Mouse (Mus musculus): ENCODE results near the gene Pard3b. TPM values are rescaled to one million over a fixed set of nuclear protein-coding genes. Genes with fewer than 3 reads are reported as not detected.

The Pard3b gene
- total and polyA plus RNA-seq, 3 experiments, result 0.30 to 0.75 (median 0.63) TPM

- in situ Hi-C loops (cut with MboI; ENCODE audit: low pct_ligation_motif_present, low pct_unique_long_range_greater_than_20kb, low sequenced_read_pairs) (no loop called here), dilution Hi-C loops (cut with MboI; ENCODE audit: extremely low pct_ligation_motif_present, extremely low pct_unique_long_range_greater_than_20kb, low sequenced_read_pairs) (no loop called here)
- Histone ChIP-seq H3K9ac (ENCODE audit: insufficient read depth, low read depth) (peak overlapping the region; percentile 44; the same call in 1 of the 2 replicates), H3K27ac (ENCODE audit: insufficient read depth, low read depth) (peak overlapping the region; percentile 75), H3K4me2 (ENCODE audit: insufficient read depth, low read depth, poor library complexity, severe bottlenecking) (peak overlapping the region; percentile 93), H3K4me3 (replicated peaks in 1 of 3; ENCODE audit: low read depth in 2 of 3, low read length in 2 of 3, poor library complexity in 1 of 3) (no peak overlapping the region), H3K4me1 (ENCODE audit: control insufficient read depth in 1 of 2, insufficient read depth in 2 of 2) (peaks cover 12 to 39% of the 10 kb centered on the region in 2 experiments), H3K36me3 (replicated peaks in 1 of 2; ENCODE audit: control insufficient read depth in 1 of 2, insufficient read depth in 1 of 2, low read length in 1 of 2) (no peaks in the 10 kb centered on the region), H3K27me3 (replicated peaks) (no peaks in the 10 kb centered on the region), H3K9me3 (replicated peaks; ENCODE audit: low read length) (no peaks in the 10 kb centered on the region), H3K79me2 (replicated peaks; ENCODE audit: control insufficient read depth, extremely low read depth, insufficient read depth, poor library complexity, severe bottlenecking) (no peaks in the 10 kb centered on the region)
- TF ChIP-seq MEF2A (IDR thresholded peaks at IDR 0.05; ENCODE audit: borderline replicate concordance, low read depth, low read length) (peak; percentile 93), MAFK (IDR thresholded peaks at IDR 0.05; ENCODE audit: insufficient replicate concordance, low read length) (0 out of 2 replicates have a peak, but pooled peaks have one; percentile 41), EP300 (IDR thresholded peaks at IDR 0.05; ENCODE audit: low read length) (peak; percentile 71), TCF12 (IDR thresholded peaks at IDR 0.05; ENCODE audit: low read depth, low read length) (peak; percentile 69), CHD1 (IDR thresholded peaks at IDR 0.05; ENCODE audit: low read depth, low read length) (0 out of 2 replicates have a peak, but pooled peaks have one; percentile 15), USF2 (conservative IDR thresholded peaks at IDR 0.05; ENCODE audit: low read depth, low read length) (no peak), ZKSCAN1 (IDR thresholded peaks at IDR 0.05; ENCODE audit: borderline replicate concordance, low read depth, low read length) (no peak), ETS1 (conservative IDR thresholded peaks at IDR 0.05; ENCODE audit: low read depth, low read length) (peak; percentile 85), BHLHE40 (IDR thresholded peaks at IDR 0.05; ENCODE audit: low read depth, low read length) (peak; percentile 40; the same call in 1 of the 2 replicates), ZNF384 (IDR thresholded peaks at IDR 0.05; ENCODE audit: low read depth, low read length) (0 out of 2 replicates have a peak, but pooled peaks have one; percentile 55), JUN (IDR thresholded peaks at IDR 0.05; ENCODE audit: insufficient read depth, low read depth, low read length) (peak; percentile 62; the same call in 1 of the 2 replicates), ZMIZ1 (IDR thresholded peaks at IDR 0.05; ENCODE audit: low read depth, low read length) (no peak; the same call in 1 of the 2 replicates), ZC3H11A (IDR thresholded peaks at IDR 0.05; ENCODE audit: low read depth, low read length) (no peak), USF1 (IDR thresholded peaks at IDR 0.05; ENCODE audit: low read depth, low read length) (no peak), IRF4 (IDR thresholded peaks at IDR 0.05; ENCODE audit: low read depth, low read length) (peak; percentile 80), SMC3 (IDR thresholded peaks at IDR 0.05; ENCODE audit: low read depth, low read length) (no peak), JUND (conservative IDR thresholded peaks at IDR 0.05; ENCODE audit: low read depth, low read length) (peak; percentile 61), SIN3A (IDR thresholded peaks at IDR 0.05; ENCODE audit: low read length) (no peak), RCOR1 (conservative IDR thresholded peaks at IDR 0.05; ENCODE audit: low read depth, low read length) (no peak), POLR2A (IDR thresholded peaks at IDR 0.05; ENCODE audit: low read depth, low read length) (no peak), NELFE (IDR thresholded peaks at IDR 0.05; ENCODE audit: low read depth, low read length) (no peak)
- peak; percentile 40 for DNase-seq (ENCODE audit: extremely low read depth)
Observed at GRCm38 (mm10) chr1:62201686-62202257, 563.1 kb downstream of the Pard3b start.
